Mouse (Mus musculus) C2C12 (cell line): ENCODE results near the gene Lrrc23.

Experiments used
- CEBPB ChIP-seq: IDR thresholded peaks from one replicate; pipeline ENCODE4 v1.6.1; 2011; ENCODE audit warnings: low read depth, mild to moderate bottlenecking, control low read depth, moderate library complexity
- CTCF ChIP-seq: IDR thresholded peaks from one replicate; pipeline ENCODE4 v1.5.1; 2011; ENCODE audit not compliant: control insufficient read depth, insufficient read depth, insufficient read length
- FOSL1 ChIP-seq: IDR thresholded peaks from one replicate; pipeline ENCODE4 v1.8.0; 2011; ENCODE audit warnings: mild to moderate bottlenecking, low read length; ENCODE audit not compliant: poor library complexity, insufficient read depth, severe bottlenecking
- MAX ChIP-seq: IDR thresholded peaks from one replicate; pipeline ENCODE4 v1.6.1; 2011; ENCODE audit warnings: mild to moderate bottlenecking, control low read depth
- MYOD1 ChIP-seq: IDR thresholded peaks from one replicate; pipeline ENCODE4 v1.6.1; 2011; ENCODE audit warnings: low read depth; ENCODE audit not compliant: control insufficient read depth, insufficient read length
- MYOG ChIP-seq: IDR thresholded peaks from one replicate; pipeline ENCODE4 v1.6.1; 2011; ENCODE audit not compliant: control insufficient read depth, insufficient read length; ENCODE audit errors: extremely low read depth
- USF1 ChIP-seq: IDR thresholded peaks from one replicate; pipeline ENCODE4 v1.6.1; 2011; ENCODE audit warnings: low read depth, mild to moderate bottlenecking, control low read depth, moderate library complexity

DNA sequence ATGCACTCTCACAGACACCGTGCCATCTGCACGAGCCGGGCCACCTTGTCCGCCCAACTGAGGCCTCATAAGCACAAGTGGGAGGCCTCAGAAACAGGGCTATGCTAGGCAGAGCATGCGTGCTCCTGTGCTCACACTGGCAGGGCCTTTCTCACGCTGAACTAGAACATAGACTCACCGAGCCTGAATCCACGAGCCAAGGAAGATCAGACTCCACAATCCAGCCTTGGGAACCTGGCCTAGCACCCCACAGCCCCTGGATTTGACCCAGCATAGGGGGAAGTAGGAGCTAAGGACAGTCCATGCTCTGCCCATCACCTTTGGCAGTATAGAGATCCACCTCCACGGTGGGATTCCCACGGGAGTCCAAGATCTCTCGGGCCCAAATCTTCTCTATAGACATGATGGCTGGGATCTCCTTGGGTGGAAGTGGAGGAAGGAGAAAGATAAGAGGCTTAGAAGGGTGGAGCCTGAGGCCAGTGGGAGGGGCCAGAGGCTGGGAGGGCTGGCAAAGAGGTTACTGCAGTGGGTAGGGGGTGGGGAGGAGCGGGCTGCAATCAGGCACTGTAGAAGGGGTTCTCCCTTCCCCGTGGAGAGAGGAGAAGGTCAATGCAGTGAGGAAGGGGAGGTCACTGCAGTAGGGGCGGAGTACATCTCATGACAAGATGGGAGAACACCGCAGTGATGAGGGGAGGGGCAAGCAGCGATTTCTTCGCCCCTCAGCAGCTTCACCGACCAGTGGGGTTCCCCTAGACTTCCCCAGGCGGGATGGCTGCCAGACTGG lies 11.4 kb downstream of the Lrrc23 start:
- TF ChIP-seq CTCF: no peak
- no peak for TF ChIP-seq CEBPB
- TF ChIP-seq USF1: no peak
- no peak for TF ChIP-seq MYOG
- TF ChIP-seq MYOD1: no peak
- no peak for TF ChIP-seq MAX
- TF ChIP-seq FOSL1: no peak
